Mouse (Mus musculus): ENCODE measurements around the gene Kcnma1. TPM values are rescaled to one million over a fixed set of nuclear protein-coding genes. Genes with fewer than 3 reads are reported as not detected.

Kcnma1 gene
- total RNA-seq, 2 experiments from 2014 or later: 54.2 to 57.4 TPM

GRCm38 (mm10) chr14:23475129-23475528 lies 539.2 kb downstream of the Kcnma1 start:
- no peak for DNase-seq (ENCODE audit: low spot score in 2 of 2)

GRCm38 (mm10) chr14:23470071-23470470 lies 544.2 kb downstream of the Kcnma1 start:
- DNase-seq (ENCODE audit: low spot score in 2 of 2): no peak

- DNase-seq (ENCODE audit: low spot score in 2 of 2): no peak
Measured at GRCm38 (mm10) chr14:23465135-23465534, 549.2 kb downstream of the Kcnma1 start.

GRCm38 (mm10) chr14:23458560-23458959 lies 555.7 kb downstream of the Kcnma1 start:
- DNase-seq (ENCODE audit: low spot score in 2 of 2): no peak

GRCm38 (mm10) chr14:23451681-23452080 lies 562.6 kb downstream of the Kcnma1 start:
- no peak for DNase-seq (ENCODE audit: low spot score in 2 of 2)

- DNase-seq (ENCODE audit: low spot score in 2 of 2): no peak
Measured at GRCm38 (mm10) chr14:23437467-23437866, 576.8 kb downstream of the Kcnma1 start.

- no peak for DNase-seq (ENCODE audit: low spot score in 2 of 2)
Measured at GRCm38 (mm10) chr14:23435861-23436260, 578.4 kb downstream of the Kcnma1 start.

- no peak for DNase-seq (ENCODE audit: low spot score in 2 of 2)
Measured at GRCm38 (mm10) chr14:23430006-23430405, 584.3 kb downstream of the Kcnma1 start.

GRCm38 (mm10) chr14:23429043-23429442 lies 585.2 kb downstream of the Kcnma1 start:
- no peak for DNase-seq (ENCODE audit: low spot score in 2 of 2)

GRCm38 (mm10) chr14:23422481-23423040 lies 591.7 kb downstream of the Kcnma1 start:
- DNase-seq (ENCODE audit: low spot score in 2 of 2): no peak

- no peak for DNase-seq (ENCODE audit: low spot score in 2 of 2)
Measured at GRCm38 (mm10) chr14:23418955-23419354, 595.3 kb downstream of the Kcnma1 start.

GRCm38 (mm10) chr14:23407051-23407450 lies 607.2 kb downstream of the Kcnma1 start:
- no peak for DNase-seq (ENCODE audit: low spot score in 2 of 2)

GRCm38 (mm10) chr14:23400777-23401469 lies 613.4 kb downstream of the Kcnma1 start:
- no peak for DNase-seq (ENCODE audit: low spot score in 2 of 2)

- no peak for DNase-seq (ENCODE audit: low spot score in 2 of 2)
Measured at GRCm38 (mm10) chr14:23397642-23398041, 616.6 kb downstream of the Kcnma1 start.

GRCm38 (mm10) chr14:23391566-23391965 lies 622.7 kb downstream of the Kcnma1 start:
- DNase-seq (ENCODE audit: low spot score in 2 of 2): no peak

- DNase-seq (ENCODE audit: low spot score in 2 of 2): no peak
Measured at GRCm38 (mm10) chr14:23390768-23391167, 623.5 kb downstream of the Kcnma1 start.

GRCm38 (mm10) chr14:23390161-23390560 lies 624.1 kb downstream of the Kcnma1 start:
- DNase-seq (ENCODE audit: low spot score in 2 of 2): no peak

GRCm38 (mm10) chr14:23386786-23387185 lies 627.5 kb downstream of the Kcnma1 start:
- no peak for DNase-seq (ENCODE audit: low spot score in 2 of 2)

GRCm38 (mm10) chr14:23385776-23386608 lies 628.3 kb downstream of the Kcnma1 start:
- no peak for DNase-seq (ENCODE audit: low spot score in 2 of 2)

- DNase-seq (ENCODE audit: low spot score in 2 of 2): no peak
Measured at GRCm38 (mm10) chr14:23378351-23379087, 635.8 kb downstream of the Kcnma1 start.

GRCm38 (mm10) chr14:23372021-23372420 lies 642.3 kb downstream of the Kcnma1 start:
- no peak for DNase-seq (ENCODE audit: low spot score in 2 of 2)

All from adrenal gland, postnatal 4 days (tissue).